Mouse (Mus musculus) cerebellum, adult 2 months (tissue): Measurements from ENCODE around the gene Ctf2.

Experiments
- CTCF ChIP-seq: fragments of 200-500 bp; IDR thresholded peaks from 2 replicates; pipeline ENCODE4 v1.5.1; 2011; ENCODE audit warnings: low read depth, mild to moderate bottlenecking, control low read depth, low read length, moderate library complexity, borderline replicate concordance; ENCODE audit not compliant: insufficient read depth
- POLR2A ChIP-seq: fragments of 200-500 bp; IDR thresholded peaks from 2 replicates; pipeline ENCODE4 v1.6.1; 2011; ENCODE audit warnings: low read length, control low read depth, borderline replicate concordance; ENCODE audit not compliant: insufficient read depth

DNA sequence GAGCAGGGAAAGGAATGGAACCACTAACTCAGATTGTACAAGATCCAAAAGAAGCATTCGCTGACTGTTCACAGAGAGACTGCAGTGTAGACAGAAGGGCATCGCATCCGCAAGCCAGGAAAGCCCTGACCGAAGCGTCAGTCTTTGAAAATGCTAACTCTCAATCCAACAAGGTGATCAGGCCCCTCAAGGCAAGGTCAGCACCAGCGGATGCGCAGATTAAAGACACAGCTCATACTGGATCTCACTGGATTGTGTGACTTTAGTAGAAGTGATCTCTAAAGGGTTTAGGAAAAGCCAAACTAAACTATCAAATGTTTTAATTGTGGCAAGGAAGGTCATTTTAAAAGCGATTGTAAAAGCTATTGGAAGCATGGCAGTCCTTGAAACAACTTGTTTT, 38.7 kb downstream of the Ctf2 start:
- no peak for TF ChIP-seq CTCF
- TF ChIP-seq POLR2A: no peak
